Mouse (Mus musculus): ENCODE measurements around the gene Tubb2a. TPM values are rescaled to one million over a fixed set of nuclear protein-coding genes. Genes with fewer than 3 reads are reported as not detected.
A peak's percentile ranks its signal among the peaks of the same experiment; 100 is the strongest.
"Not testable (repeated sequence)": the region's sequence is repeated elsewhere in the genome, so short reads cannot be mapped to it uniquely, and the experiment has no call there.

Gene Tubb2a
- total RNA-seq, 1 experiment from 2014 or later = 7.3 TPM

DNA sequence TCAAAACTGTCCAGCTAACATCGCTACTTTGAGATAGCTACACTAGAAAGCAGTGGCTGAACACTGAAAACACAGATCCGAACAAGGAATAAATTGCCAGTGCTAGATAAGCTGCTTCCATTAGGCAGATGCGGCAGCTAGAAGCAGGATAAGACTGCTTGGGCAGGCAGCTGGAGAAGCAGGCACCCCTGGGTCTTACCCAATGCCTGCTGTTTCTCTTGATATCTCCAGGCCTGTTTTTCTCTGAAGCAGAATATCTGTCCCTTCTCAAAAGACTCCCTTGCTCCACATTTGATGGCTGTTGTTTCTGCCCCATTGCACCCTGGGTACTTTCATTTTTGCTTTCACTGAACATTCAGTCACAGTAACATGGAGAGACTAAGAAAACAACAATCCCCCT is 22.9 kb upstream of the Tubb2a start:
- ATAC-seq (replicated peaks in 1 of 2; ENCODE audit: insufficient read depth in 1 of 2, low FRiP score in 2 of 2, low TSS enrichment in 1 of 2, low read depth in 1 of 2, poor library complexity in 2 of 2, severe bottlenecking in 2 of 2) = peak in 1 of 2 experiments; percentile 48; a peak in 1 of 4 replicates

DNA sequence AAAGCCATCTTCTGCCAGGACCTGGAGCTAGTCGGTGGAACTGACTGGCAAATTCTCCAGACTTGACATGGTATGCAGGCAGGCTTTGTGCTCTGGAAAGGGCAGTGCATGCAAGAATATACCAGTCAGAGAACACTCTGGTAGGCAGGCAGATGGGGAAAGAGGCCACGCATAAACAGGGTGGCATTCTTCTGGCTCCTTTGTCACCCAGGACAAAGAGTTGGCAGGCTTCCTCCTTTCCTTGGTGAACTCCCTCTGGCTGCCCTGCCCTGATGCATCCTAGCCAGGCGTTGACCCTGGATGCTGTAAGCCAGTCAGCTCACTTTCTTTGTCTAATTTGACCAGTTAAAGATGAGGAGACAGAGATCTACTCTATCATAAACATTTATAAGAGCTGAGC is 19.3 kb upstream of the Tubb2a start:
- ATAC-seq (replicated peaks in 1 of 2; ENCODE audit: insufficient read depth in 1 of 2, low FRiP score in 2 of 2, low TSS enrichment in 1 of 2, low read depth in 1 of 2, poor library complexity in 2 of 2, severe bottlenecking in 2 of 2) = no peak

DNA sequence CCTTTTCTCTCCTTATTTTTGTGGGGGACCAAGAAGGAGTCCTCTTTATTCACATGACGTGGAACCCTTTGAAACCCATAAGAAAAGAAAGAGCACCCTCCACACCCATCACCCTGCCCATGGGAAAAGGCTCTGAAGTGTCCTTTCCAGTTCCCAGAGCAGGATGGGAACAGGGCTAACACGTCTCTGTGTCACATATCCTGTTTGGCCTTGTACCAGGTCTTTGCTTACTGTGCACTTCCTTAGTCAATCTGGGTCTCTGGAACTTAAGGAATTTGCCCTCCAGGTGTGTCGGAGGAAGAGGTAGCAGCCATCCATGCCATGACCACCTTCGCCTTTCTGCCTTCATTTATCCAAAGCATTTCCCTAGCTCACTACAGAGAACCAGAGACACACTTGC is 18.6 kb upstream of the Tubb2a start:
- no peak for ATAC-seq (replicated peaks in 1 of 2; ENCODE audit: insufficient read depth in 1 of 2, low FRiP score in 2 of 2, low TSS enrichment in 1 of 2, low read depth in 1 of 2, poor library complexity in 2 of 2, severe bottlenecking in 2 of 2)

DNA sequence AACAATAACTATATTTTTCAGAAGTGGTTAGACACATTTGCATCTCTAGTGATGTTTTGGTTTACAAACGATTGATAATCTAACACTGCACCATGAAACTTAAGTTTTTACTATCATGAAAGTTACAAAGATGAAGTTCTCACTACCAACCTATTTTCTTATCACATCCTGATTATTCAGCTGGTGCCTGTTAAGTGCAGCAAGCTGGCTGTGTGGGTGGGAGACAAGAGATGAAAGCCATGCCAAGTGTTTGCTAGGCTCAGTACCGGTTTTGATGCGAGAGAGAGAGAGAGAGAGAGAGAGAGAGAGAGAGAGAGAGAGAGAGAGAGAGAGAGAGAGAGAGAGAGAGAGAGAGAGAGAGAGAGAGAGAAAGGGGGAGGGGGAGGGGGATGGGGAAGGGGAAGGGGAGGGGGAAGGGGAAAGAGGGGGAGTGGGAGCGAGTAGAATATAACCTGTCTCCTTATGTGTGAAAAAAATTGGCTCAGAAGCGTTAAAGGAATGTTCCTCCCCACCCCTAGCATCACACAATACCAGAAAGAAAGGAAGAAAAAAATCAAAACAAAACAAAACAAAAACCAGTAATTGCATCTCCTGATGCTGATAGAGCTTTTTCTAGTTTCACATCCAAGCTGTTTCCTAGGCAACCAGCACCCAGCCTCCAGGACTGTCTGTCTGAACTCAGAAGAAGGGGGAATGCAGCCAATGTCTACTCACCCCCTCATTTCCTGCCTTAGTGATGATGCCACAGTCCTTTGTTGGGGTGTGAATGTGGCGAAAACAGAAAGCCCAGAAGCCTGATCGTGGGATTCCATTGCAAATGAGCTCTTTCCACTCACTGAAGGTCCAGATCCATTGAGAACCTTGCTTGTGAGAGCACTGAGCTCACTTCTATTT is 18.0 kb upstream of the Tubb2a start:
- no peak for ATAC-seq (replicated peaks in 1 of 2; ENCODE audit: insufficient read depth in 1 of 2, low FRiP score in 2 of 2, low TSS enrichment in 1 of 2, low read depth in 1 of 2, poor library complexity in 2 of 2, severe bottlenecking in 2 of 2)

DNA sequence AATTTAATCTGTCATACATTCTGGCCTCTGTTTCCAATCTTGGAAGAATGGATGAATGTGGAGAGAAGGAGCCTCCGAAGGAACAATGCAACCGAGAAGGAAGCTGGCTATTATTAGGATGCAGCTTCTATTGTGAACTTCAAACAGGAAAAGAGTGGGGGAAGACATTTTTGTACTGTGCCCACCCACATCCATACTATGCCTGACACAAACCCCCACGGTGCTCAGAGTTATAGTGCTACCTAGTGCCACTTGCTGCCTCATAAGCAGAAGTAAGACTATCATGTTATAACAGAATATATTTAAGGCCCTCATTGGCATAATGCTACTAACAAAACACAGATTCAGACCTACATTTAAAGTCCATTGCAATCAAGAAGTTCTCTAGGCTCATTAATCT is 11.6 kb upstream of the Tubb2a start:
- peak; percentile 11 to 47; a peak in 1 of 4 replicates for ATAC-seq (replicated peaks in 1 of 2; ENCODE audit: insufficient read depth in 1 of 2, low FRiP score in 2 of 2, low TSS enrichment in 1 of 2, low read depth in 1 of 2, poor library complexity in 2 of 2, severe bottlenecking in 2 of 2)

DNA sequence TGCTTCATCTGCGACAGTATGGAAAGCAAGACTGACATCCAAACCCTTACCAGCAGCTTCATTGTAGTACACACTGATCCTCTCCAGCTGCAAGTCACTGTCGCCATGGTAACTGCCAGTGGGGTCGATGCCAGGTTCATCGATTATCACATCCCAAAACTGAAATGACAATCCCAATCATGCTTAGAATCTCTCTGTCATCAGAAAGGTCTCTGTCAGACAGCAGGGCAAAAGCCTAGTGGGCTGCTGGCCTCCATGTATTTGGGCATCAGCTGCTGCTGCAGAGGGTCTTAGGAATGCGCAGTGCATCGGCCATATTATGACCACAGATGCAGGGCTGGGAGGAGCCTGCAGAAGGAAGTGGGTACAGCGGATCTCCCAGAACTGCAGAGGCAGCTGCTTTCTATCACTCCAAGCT is 11.1 kb upstream of the Tubb2a start:
- peak; percentile 77 to 82 for ATAC-seq (replicated peaks in 1 of 2; ENCODE audit: insufficient read depth in 1 of 2, low FRiP score in 2 of 2, low TSS enrichment in 1 of 2, low read depth in 1 of 2, poor library complexity in 2 of 2, severe bottlenecking in 2 of 2)

DNA sequence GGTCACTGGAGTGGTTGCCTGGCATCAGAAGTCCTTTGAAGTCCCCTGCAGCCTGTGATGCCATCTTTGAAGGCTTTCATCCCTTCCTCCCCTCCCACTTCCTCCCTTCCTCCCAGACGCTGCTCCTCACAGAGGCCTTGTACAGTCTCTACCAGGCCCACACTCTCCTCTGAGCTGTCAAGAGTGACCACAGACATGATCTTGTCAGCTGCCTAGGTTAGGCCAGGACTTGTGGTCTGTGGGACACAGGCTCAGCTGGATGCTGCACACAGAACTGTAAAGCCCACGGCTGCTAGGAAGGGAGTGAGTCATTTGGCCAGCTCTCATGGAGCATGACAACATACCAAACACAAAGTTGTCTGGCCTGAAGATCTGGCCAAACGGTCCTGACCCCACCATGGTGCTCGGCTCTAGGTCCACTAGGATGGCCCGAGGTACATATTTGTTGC is 10.4 kb upstream of the Tubb2a start:
- peak in 1 of 2 experiments; percentile 33; a peak in 2 of 4 replicates for ATAC-seq (replicated peaks in 1 of 2; ENCODE audit: insufficient read depth in 1 of 2, low FRiP score in 2 of 2, low TSS enrichment in 1 of 2, low read depth in 1 of 2, poor library complexity in 2 of 2, severe bottlenecking in 2 of 2)

DNA sequence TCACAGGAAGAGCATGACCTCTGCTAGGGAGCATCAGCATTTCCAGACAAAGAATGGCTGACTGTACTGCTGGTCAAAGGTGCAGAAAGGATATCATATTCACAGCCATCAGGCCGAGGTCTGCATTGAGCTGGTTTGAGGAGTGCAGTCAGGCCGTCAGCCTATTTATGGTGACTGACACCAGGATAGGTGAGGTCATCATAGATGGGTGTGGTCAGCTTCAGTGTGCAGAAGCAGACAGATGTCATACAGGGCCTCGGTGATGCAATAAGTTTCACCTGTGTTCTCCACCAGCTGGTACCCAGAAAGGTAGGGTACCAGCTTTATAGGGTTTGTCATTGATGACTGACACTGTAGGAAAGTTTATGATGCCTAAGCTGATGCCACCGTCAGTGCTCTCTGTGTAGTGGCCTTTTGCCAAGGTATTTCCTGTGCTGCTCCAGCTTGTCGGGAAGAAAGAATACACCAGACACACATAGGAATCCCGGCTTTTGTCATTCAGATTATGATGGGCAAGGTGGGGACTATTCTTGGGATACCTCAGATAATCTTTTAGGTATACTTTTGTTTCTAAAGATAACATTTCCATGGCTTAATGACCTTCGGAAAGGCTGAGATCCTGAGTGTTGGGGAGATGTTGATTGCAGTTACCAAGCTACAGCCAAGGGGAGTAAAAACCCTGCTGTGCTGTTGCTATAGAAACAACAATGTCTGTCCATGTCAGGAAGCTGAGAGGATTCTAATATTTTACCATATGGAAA is 9.4 kb upstream of the Tubb2a start:
- no peak for ATAC-seq (replicated peaks in 1 of 2; ENCODE audit: insufficient read depth in 1 of 2, low FRiP score in 2 of 2, low TSS enrichment in 1 of 2, low read depth in 1 of 2, poor library complexity in 2 of 2, severe bottlenecking in 2 of 2)

DNA sequence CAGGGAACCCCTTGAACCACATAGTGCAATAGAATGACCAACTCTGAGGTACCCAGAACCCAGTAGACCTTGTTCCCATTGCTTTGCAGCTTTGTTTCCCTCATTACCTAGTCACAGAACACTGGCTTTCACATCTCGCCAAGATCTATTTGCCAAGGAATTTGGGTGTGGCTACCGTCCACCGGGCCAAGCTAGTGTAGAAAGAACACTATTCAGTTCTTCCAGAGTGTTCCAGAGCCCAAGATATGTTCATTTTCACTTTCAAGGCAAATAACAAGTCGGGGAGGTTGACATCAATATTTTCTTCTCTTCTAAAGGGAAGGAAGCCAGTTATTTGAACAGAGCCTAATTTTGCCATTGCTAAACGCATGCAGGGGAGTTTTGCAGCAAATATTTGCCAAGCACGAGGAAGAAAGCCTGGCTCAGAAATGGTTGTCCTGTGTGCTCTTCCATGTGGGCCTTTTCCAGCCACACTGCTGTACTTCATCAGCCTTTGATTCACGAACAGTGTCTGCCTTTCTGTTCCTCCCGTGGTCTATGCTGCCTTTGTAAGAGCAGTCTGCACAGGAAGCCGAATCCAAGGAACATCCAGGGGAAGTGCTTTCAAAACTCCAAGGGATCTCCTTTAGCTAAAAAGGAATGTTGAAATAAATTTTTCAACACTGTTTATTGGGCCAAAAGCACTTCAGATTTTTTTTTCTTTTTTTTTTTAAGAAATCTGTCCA is 6.4 kb upstream of the Tubb2a start:
- ATAC-seq (replicated peaks in 1 of 2; ENCODE audit: insufficient read depth in 1 of 2, low FRiP score in 2 of 2, low TSS enrichment in 1 of 2, low read depth in 1 of 2, poor library complexity in 2 of 2, severe bottlenecking in 2 of 2) = no peak

DNA sequence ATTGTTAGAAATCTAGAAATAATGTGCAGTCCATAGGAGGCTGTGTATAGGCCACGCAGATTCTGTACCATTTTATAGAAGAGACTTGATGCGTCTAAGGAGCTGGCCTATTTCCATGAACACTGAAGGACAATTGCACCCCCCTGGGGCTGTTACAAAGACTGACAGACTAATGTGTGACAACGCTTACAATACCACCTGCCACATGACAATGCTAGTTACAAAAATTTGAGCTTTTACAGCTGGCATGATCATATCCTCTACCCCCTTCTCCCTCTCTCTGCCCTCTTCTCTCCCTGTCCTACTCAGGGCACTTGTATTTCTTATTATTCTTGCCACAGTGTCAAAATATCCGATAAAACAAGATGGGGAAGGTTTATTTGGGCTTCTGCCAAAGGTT is 4.1 kb upstream of the Tubb2a start:
- no peak for ATAC-seq (replicated peaks in 1 of 2; ENCODE audit: insufficient read depth in 1 of 2, low FRiP score in 2 of 2, low TSS enrichment in 1 of 2, low read depth in 1 of 2, poor library complexity in 2 of 2, severe bottlenecking in 2 of 2)

DNA sequence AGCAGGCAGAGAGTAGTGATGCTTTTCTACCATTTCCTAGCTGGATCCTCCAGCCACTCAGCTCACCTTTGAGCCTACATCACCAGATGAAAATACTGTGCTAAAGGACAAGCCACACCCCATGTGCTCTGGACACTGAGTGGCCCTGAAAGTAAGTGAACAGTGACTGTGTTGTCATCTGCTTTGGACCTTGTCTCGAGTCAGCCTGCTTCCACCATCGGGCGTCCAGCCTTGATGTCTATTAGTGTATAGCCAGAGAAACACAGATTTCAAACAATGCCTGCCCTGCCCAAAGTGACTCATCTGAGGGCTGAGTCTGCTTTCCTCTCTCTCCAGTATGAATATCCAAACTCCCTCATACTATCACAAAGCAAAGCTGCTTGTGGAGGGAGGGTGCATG is 2.0 kb upstream of the Tubb2a start:
- no peak for ATAC-seq (replicated peaks in 1 of 2; ENCODE audit: insufficient read depth in 1 of 2, low FRiP score in 2 of 2, low TSS enrichment in 1 of 2, low read depth in 1 of 2, poor library complexity in 2 of 2, severe bottlenecking in 2 of 2)

DNA sequence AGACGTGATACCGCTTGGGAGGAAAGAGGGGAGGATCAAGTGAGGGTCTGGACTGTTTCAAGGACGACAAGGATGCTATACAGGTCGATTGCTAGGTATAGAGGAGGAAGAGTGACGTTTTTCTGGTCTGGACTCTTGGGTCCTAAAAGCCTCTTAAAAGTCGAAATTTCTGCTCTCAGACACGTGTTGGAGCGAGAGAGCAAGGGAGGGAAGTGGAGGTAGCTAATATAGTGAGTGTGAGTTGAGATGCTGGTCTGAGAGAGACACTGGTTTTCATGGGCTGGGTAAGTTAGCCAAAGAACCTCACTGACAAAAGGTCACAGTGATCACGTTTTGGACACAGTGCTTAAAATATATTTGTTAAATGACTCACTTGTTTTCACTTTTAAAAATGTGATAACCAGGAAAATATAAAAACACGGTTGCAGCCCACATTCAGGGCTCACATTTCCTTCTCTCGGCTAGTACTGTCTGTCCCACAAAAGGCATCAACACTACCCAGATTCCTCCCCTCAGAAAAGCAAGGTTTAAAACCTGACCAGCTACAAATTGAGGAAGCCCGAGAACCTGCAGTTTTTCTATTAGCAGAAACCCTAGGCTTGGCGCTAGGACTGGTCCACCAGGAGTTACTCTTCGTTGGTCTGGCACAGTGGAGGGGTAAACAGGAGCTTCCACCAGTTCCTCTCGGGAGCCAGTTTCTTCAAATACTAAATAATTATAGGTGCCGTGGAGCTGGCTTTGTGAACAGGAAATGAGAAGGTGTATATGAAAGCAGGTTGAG is 883 bp upstream of the Tubb2a start:
- ATAC-seq (replicated peaks in 1 of 2; ENCODE audit: insufficient read depth in 1 of 2, low FRiP score in 2 of 2, low TSS enrichment in 1 of 2, low read depth in 1 of 2, poor library complexity in 2 of 2, severe bottlenecking in 2 of 2) = no peak

DNA sequence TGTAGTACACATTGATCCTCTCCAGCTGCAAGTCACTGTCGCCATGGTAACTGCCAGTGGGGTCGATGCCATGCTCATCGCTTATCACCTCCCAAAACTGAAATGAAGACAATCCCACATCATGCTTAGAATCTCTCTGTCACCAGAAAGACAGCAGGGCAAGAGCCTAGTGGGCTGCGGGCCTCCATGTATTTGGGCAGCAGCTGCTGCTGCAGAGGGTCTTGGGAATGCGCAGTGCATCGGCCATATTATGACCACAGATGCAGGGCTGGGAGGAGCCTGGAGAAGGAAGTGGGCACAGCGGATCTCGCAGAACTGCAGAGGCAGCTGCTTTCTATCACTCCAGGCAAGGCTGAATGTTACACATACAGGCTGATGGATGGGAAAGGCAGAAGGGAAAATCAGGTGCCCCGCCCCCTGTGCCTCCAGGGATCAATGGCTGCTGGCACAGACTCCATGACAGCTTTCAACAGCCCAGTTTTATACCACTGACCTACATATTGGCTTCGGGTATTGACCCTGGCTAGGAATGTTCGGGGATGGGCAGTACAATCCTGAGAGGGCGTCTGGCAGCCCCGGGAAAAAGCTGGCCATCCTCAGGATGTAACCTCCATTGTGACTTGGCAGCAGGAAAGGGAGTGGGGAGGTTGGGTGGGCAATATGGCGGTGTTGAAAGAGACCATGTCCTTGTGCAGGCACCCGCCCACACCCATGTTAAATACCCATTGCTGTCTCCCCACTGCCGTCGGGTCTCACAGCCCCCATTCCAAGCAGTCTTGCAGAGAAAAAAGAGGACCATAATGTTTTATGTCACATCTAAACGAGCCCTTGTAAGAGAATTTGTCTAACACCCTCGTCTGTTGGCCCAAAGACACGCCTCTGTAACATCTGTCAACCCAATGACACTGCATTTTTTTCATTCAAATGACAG is 981 bp downstream of the Tubb2a start:
- peak; percentile 25 to 27; a peak in 2 of 4 replicates for ATAC-seq (replicated peaks in 1 of 2; ENCODE audit: insufficient read depth in 1 of 2, low FRiP score in 2 of 2, low TSS enrichment in 1 of 2, low read depth in 1 of 2, poor library complexity in 2 of 2, severe bottlenecking in 2 of 2)

DNA sequence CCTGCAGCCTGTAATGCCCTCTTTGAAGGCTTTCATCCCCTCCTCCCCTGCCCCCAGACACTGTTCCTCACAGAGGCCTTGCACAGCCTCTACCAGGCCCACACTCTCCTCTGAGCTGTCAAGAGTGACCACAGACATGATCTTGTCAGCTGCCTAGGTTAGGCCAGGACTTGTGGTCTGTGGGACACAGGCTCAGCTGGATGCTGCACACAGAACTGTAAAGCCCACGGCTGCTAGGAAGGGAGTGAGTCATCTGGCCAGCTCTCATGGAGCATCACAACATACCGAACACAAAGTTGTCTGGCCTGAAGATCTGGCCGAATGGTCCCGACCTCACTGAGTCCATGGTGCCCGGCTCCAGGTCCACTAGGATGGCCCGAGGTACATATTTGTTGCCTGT is 1.9 kb downstream of the Tubb2a start:
- not testable (repeated sequence) for ATAC-seq (replicated peaks in 1 of 2; ENCODE audit: insufficient read depth in 1 of 2, low FRiP score in 2 of 2, low TSS enrichment in 1 of 2, low read depth in 1 of 2, poor library complexity in 2 of 2, severe bottlenecking in 2 of 2)

DNA sequence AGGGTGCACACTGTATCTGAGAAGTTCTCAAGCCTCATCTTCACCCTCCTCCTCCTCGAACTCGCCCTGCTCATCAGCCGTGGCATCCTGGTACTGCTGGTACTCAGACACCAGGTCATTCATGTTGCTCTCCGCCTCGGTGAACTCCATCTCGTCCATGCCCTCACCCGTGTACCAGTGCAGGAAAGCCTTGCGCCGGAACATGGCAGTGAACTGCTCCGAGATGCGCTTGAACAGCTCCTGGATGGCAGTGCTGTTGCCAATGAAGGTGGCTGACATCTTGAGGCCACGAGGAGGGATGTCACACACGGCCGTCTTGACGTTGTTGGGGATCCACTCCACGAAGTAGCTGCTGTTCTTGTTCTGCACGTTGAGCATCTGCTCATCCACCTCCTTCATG is 3.4 kb downstream of the Tubb2a start:
- ATAC-seq (replicated peaks in 1 of 2; ENCODE audit: insufficient read depth in 1 of 2, low FRiP score in 2 of 2, low TSS enrichment in 1 of 2, low read depth in 1 of 2, poor library complexity in 2 of 2, severe bottlenecking in 2 of 2) = not testable (repeated sequence)

DNA sequence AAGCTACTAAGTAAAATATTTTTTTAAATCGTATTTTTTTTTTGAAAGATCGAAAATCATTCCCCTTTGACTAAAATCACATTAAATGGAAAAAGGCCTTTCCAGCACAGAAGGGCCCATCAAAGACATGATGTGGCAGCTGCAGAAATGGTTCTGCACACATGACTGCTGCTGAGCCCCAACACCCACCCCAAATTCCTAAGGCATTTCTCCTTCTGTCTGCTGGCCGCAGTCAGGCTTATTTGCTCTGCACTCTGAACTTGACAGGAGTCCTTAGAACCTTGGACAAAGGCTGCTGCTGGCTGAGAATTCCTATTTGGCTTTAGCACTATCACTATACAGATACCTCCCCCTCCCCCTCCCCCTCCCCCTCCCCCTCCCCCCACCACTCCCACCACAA is 5.0 kb downstream of the Tubb2a start:
- ATAC-seq (replicated peaks in 1 of 2; ENCODE audit: insufficient read depth in 1 of 2, low FRiP score in 2 of 2, low TSS enrichment in 1 of 2, low read depth in 1 of 2, poor library complexity in 2 of 2, severe bottlenecking in 2 of 2) = no peak
